Comparison of ENCODE assay signal across 20 mouse cellular contexts in the genomic region with DNA sequence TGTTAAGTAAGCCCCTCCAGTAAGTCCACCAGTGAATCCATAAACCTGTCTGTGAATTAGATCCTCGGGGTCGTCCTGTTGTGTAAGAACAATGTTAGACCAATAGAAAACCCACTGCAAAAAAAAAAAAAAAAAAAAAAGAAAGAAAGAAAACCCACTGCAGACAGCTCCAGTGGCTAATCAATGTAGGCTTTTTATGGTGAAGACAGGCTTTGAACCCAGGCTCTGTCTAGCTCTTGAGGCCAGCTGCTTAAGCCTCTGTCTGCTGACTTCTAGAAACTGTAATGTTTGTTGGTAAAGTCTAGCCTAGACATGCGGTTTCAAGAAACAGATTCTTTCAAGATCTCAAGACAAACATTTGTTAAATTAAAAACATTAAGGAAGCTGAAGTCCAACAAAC. TPM values are rescaled to one million over a fixed set of nuclear protein-coding genes. Genes with fewer than 3 reads are reported as not detected.
DNase-seq lines count a peak whose midpoint lies in the region; ATAC-seq and TF ChIP-seq lines count a peak whose summit lies in the region.
"Had no signal": no experiment of that assay in that cellular context is flagged by ENCODE, and none has a peak within 500 bp of the region (broad histone marks: within the 10 kb centered on the region; RNA-seq: fewer than 3 reads in every experiment).

No protein-coding gene starts in this region.

- no peaks in the 10 kb centered on the region for H3K27me3 ChIP-seq in liver, embryonic 15.5 days
- H3K27me3 ChIP-seq in small intestine, adult 2 months (ENCODE audit: control insufficient read depth, insufficient read depth, low read length): no peaks in the 10 kb centered on the region
- no peaks in the 10 kb centered on the region for H3K27me3 ChIP-seq in hindbrain, embryonic 16.5 days (replicated peaks; ENCODE audit: control insufficient read depth, insufficient read depth, low read length)
- H3K27me3 ChIP-seq: intestine, embryonic 15.5 days; limb, embryonic 15.5 days had no signal

- TF ChIP-seq POLR2A in bone marrow macrophage, adult 2 months (IDR thresholded peaks at IDR 0.05; ENCODE audit: borderline replicate concordance, low read depth, low read length): no peak
- TF ChIP-seq POLR2A in small intestine, adult 2 months (IDR thresholded peaks at IDR 0.05; ENCODE audit: low read depth, low read length): no peak

- no peak overlapping the region for H3K9ac ChIP-seq in liver, embryonic 15.5 days
- no peak overlapping the region for H3K9ac ChIP-seq in hindbrain, embryonic 16.5 days (ENCODE audit: low read depth, low read length)
- H3K9ac ChIP-seq: hindbrain, embryonic 14.5 days; intestine, embryonic 15.5 days; limb, embryonic 15.5 days had no signal

- H3K36me3 ChIP-seq in liver, embryonic 15.5 days (replicated peaks): no peaks in the 10 kb centered on the region
- no peaks in the 10 kb centered on the region for H3K36me3 ChIP-seq in small intestine, adult 2 months (ENCODE audit: control insufficient read depth, insufficient read depth, low read length)
- no peaks in the 10 kb centered on the region for H3K36me3 ChIP-seq in hindbrain, embryonic 16.5 days (ENCODE audit: control insufficient read depth, insufficient read depth, low read length)
- H3K36me3 ChIP-seq: forebrain, embryonic 10.5 days; intestine, embryonic 15.5 days; limb, embryonic 15.5 days had no signal

- peak overlapping the region; percentile 57 for H3K4me3 ChIP-seq in gastrocnemius, adult 2 months
- H3K4me3 ChIP-seq in liver, embryonic 15.5 days (replicated peaks): no peak overlapping the region
- H3K4me3 ChIP-seq in bone marrow macrophage, adult 2 months (ENCODE audit: insufficient read depth, low read length): peak overlapping the region; percentile 65
- no peak overlapping the region for H3K4me3 ChIP-seq in small intestine, adult 2 months (ENCODE audit: low read depth, low read length)
- no peak overlapping the region for H3K4me3 ChIP-seq in hindbrain, embryonic 16.5 days (ENCODE audit: low read length)
- H3K4me3 ChIP-seq: forebrain, embryonic 10.5 days; intestine, embryonic 15.5 days; limb, embryonic 15.5 days had no signal

- H3K9me3 ChIP-seq in liver, embryonic 15.5 days (replicated peaks): no peaks in the 10 kb centered on the region
- no peaks in the 10 kb centered on the region for H3K9me3 ChIP-seq in hindbrain, embryonic 16.5 days (ENCODE audit: control insufficient read depth, low read length)
- H3K9me3 ChIP-seq: forebrain, embryonic 10.5 days; intestine, embryonic 15.5 days; limb, embryonic 15.5 days had no signal

- 71% methylated on average over 3 of the region's 3 CpGs for WGBS in liver, embryonic 15.5 days (ENCODE audit: insufficient replicate concordance)
- 85% methylated on average over 3 of the region's 3 CpGs for WGBS in small intestine, adult 2 months
- WGBS in hindbrain, embryonic 16.5 days: 82% methylated on average over 3 of the region's 3 CpGs

- peak overlapping the region; percentile 36 for H3K4me2 ChIP-seq in liver, embryonic 15.5 days
- no peak overlapping the region for H3K4me2 ChIP-seq in hindbrain, embryonic 16.5 days (ENCODE audit: low read length)

- DNase-seq in gastrocnemius, adult 2 months: no peak
- DNase-seq in gastrocnemius, postnatal 10 days: no peak
- DNase-seq in liver: no peak

- TF ChIP-seq CTCF in gastrocnemius, adult 2 months (IDR thresholded peaks at IDR 0.05): no peak
- TF ChIP-seq CTCF in bone marrow macrophage, adult 2 months (IDR thresholded peaks at IDR 0.05; ENCODE audit: low read depth, low read length): no peak
- TF ChIP-seq CTCF in small intestine, adult 2 months (IDR thresholded peaks at IDR 0.05; ENCODE audit: extremely low read depth, insufficient read length, insufficient replicate concordance, low read depth, low read length): no peak

- ATAC-seq in liver, embryonic 15.5 days (ENCODE audit: insufficient read depth): no peak
- ATAC-seq in hindbrain, embryonic 16.5 days: no peak

- H3K4me1 ChIP-seq in liver, embryonic 15.5 days (replicated peaks): 0 out of 2 replicates have a peak, but pooled peaks cover 3% of the 10 kb centered on the region
- peaks cover 27% of the 10 kb centered on the region for H3K4me1 ChIP-seq in bone marrow macrophage, adult 2 months (ENCODE audit: control insufficient read depth, insufficient read depth, low read length)
- no peaks in the 10 kb centered on the region for H3K4me1 ChIP-seq in small intestine, adult 2 months (ENCODE audit: control insufficient read depth, insufficient read depth, insufficient read length, low read length)
- no peaks in the 10 kb centered on the region for H3K4me1 ChIP-seq in hindbrain, embryonic 16.5 days (ENCODE audit: control insufficient read depth, insufficient read depth, low read depth, low read length)
- H3K4me1 ChIP-seq: intestine, embryonic 15.5 days had no signal

- peak overlapping the region; percentile 63 for H3K27ac ChIP-seq in gastrocnemius, adult 2 months
- no peak overlapping the region for H3K27ac ChIP-seq in liver, embryonic 15.5 days (replicated peaks)
- H3K27ac ChIP-seq in bone marrow macrophage, adult 2 months (ENCODE audit: insufficient read depth, low read depth, low read length): peak overlapping the region; percentile 94
- peak overlapping the region; percentile 61 for H3K27ac ChIP-seq in small intestine, adult 2 months (ENCODE audit: insufficient read depth, low read depth, low read length)
- H3K27ac ChIP-seq in hindbrain, embryonic 16.5 days (ENCODE audit: low read depth, low read length): no peak overlapping the region
- H3K27ac ChIP-seq: hindbrain, embryonic 14.5 days; intestine, embryonic 15.5 days; limb, embryonic 15.5 days had no signal

- intact Hi-C loops in gastrocnemius, adult 2 months (cut with DNase I): no loop called here

RNA-seq across cellular contexts. Expression of gene Gm47996, which starts 40.2 kb away (rescaled TPM):
- total RNA-seq in gastrocnemius, adult 2 months (2021): under 1 TPM in 1 of 2 experiments, not detected in 1; 0.28 TPM
- not detected for total RNA-seq in gastrocnemius, postnatal 10 days (2021)
- polyA plus RNA-seq in liver, embryonic 15.5 days (2015; fragmentation: Nextera tagmentation; extraction: Ambion mirVana): 0.18 and 0.31 TPM in 2 replicates
- polyA plus RNA-seq in bone marrow macrophage, adult 2 months (2012; ENCODE audit: insufficient read depth, insufficient read length, missing spikeins): not detected in 2 replicates
- 0.13 TPM in 1 of 2 replicates, not detected in the other for polyA plus RNA-seq in small intestine, adult 2 months (2012; rRNA removed)
- polyA plus RNA-seq in hindbrain, embryonic 16.5 days (2015; fragmentation: Nextera tagmentation; extraction: Ambion mirVana): not detected in 2 replicates
- total RNA-seq: adrenal gland, adult 2 months; heart, postnatal 36 days; layer of hippocampus, postnatal 36 days; left cerebral cortex, postnatal 36 days had no signal
- polyA plus RNA-seq: adrenal gland, adult 2 months; forebrain, embryonic 10.5 days; heart, embryonic 14.5 days; hindbrain, embryonic 14.5 days; intestine, embryonic 15.5 days; neural tube, embryonic 11.5 days had no signal

RNA-seq across cellular contexts. Expression of gene 3110040M04Rik, which starts 46.2 kb away (rescaled TPM):
- total RNA-seq in gastrocnemius, adult 2 months (2021): under 1 TPM; 0.43 to 0.59 TPM
- not detected for total RNA-seq in gastrocnemius, postnatal 10 days (2021)
- polyA plus RNA-seq in liver, embryonic 15.5 days (2015; fragmentation: Nextera tagmentation; extraction: Ambion mirVana): 0.39 and 1.0 TPM in 2 replicates
- polyA plus RNA-seq in bone marrow macrophage, adult 2 months (2012; ENCODE audit: insufficient read depth, insufficient read length, missing spikeins): not detected in 2 replicates
- polyA plus RNA-seq in small intestine, adult 2 months (2012; rRNA removed): 1.3 TPM in 1 of 2 replicates, not detected in the other
- polyA plus RNA-seq in hindbrain, embryonic 16.5 days (2015; fragmentation: Nextera tagmentation; extraction: Ambion mirVana): not detected in 2 replicates
- total RNA-seq: adrenal gland, adult 2 months; gastrocnemius, adult 8-10 months; heart, postnatal 36 days; layer of hippocampus, postnatal 36 days; left cerebral cortex, postnatal 36 days had no signal
- polyA plus RNA-seq: adrenal gland, adult 2 months; forebrain, embryonic 10.5 days; heart, embryonic 14.5 days; hindbrain, embryonic 14.5 days; limb, embryonic 15.5 days; testis, adult 2 months had no signal

RNA-seq across cellular contexts. Expression of gene Gm47995, which starts 51.9 kb away (rescaled TPM):
- total RNA-seq in gastrocnemius, adult 2 months (2021): not detected
- total RNA-seq in gastrocnemius, postnatal 10 days (2021): not detected
- polyA plus RNA-seq in liver, embryonic 15.5 days (2015; fragmentation: Nextera tagmentation; extraction: Ambion mirVana): 0.74 and 0.82 TPM in 2 replicates
- not detected in 2 replicates for polyA plus RNA-seq in bone marrow macrophage, adult 2 months (2012; ENCODE audit: insufficient read depth, insufficient read length, missing spikeins)
- 0.27 and 0.42 TPM in 2 replicates for polyA plus RNA-seq in small intestine, adult 2 months (2012; rRNA removed)
- not detected in 2 replicates for polyA plus RNA-seq in hindbrain, embryonic 16.5 days (2015; fragmentation: Nextera tagmentation; extraction: Ambion mirVana)
- total RNA-seq: adrenal gland, adult 2 months; gastrocnemius, adult 8-10 months; heart, postnatal 36 days; layer of hippocampus, postnatal 36 days; left cerebral cortex, postnatal 36 days had no signal
- polyA plus RNA-seq: adrenal gland, adult 2 months; forebrain, embryonic 10.5 days; heart, embryonic 14.5 days; hindbrain, embryonic 14.5 days; intestine, embryonic 15.5 days; kidney, embryonic 16.5 days; neural tube, embryonic 11.5 days had no signal

RNA-seq across cellular contexts. Expression of gene Gm8947, which starts 57.9 kb away (rescaled TPM):
- under 1 TPM in 1 of 2 experiments, not detected in 1; 0.28 TPM for total RNA-seq in gastrocnemius, adult 2 months (2021)
- total RNA-seq in gastrocnemius, postnatal 10 days (2021): not detected
- polyA plus RNA-seq in liver, embryonic 15.5 days (2015; fragmentation: Nextera tagmentation; extraction: Ambion mirVana): 1.2 and 1.3 TPM in 2 replicates
- polyA plus RNA-seq in bone marrow macrophage, adult 2 months (2012; ENCODE audit: insufficient read depth, insufficient read length, missing spikeins): not detected in 2 replicates
- polyA plus RNA-seq in small intestine, adult 2 months (2012; rRNA removed): 0.16 TPM in 1 of 2 replicates, not detected in the other
- polyA plus RNA-seq in hindbrain, embryonic 16.5 days (2015; fragmentation: Nextera tagmentation; extraction: Ambion mirVana): not detected in 2 replicates
- total RNA-seq: adrenal gland, adult 2 months; heart, postnatal 36 days; layer of hippocampus, postnatal 36 days; left cerebral cortex, postnatal 36 days had no signal
- polyA plus RNA-seq: adrenal gland, adult 2 months; heart, embryonic 14.5 days; hindbrain, embryonic 14.5 days; limb, embryonic 15.5 days had no signal

Comparison
In these comparisons a context has a peak if more than half of its experiments do, and no peak if none do; other contexts are left out.
1. H3K27ac ChIP-seq: peak in gastrocnemius, adult 2 months (single experiment), bone marrow macrophage, adult 2 months (single experiment) and small intestine, adult 2 months (single experiment); none in liver, embryonic 15.5 days (single experiment) and hindbrain, embryonic 16.5 days (single experiment).
2. H3K4me3 ChIP-seq: peak in gastrocnemius, adult 2 months (single experiment) and bone marrow macrophage, adult 2 months (single experiment); none in liver, embryonic 15.5 days (single experiment), small intestine, adult 2 months (single experiment) and hindbrain, embryonic 16.5 days (single experiment).